Mouse (Mus musculus) telencephalon, adult 2 months (tissue): Measurements from ENCODE around the gene Hic1.
A peak's percentile ranks its signal among the peaks of the same experiment; 100 is the strongest.

ENCODE experiments used
- DNase-seq: peaks from one replicate; pipeline ENCODE4 v3.0.0-alpha.2; 2011; ENCODE audit warnings: low read depth, low spot score

The Hic1 gene

GRCm38 (mm10) chr11:75119298-75119697, 50.0 kb downstream of the Hic1 start:
- DNase-seq = peak; percentile 84

- DNase-seq = peak; percentile 58
These were observed 51.2 kb downstream of the Hic1 start for GRCm38 (mm10) chr11:75118141-75118540.

- no peak for DNase-seq
These were observed 52.9 kb downstream of the Hic1 start for GRCm38 (mm10) chr11:75116379-75116778.
